Mouse (Mus musculus) left cerebral cortex, adult 18-20 months (tissue): ENCODE data around the gene Matn3. TPM values are rescaled to one million over a fixed set of nuclear protein-coding genes. Genes with fewer than 3 reads are reported as not detected.

Experiments
- DNase-seq, 2 experiments: peaks; one replicate each; pipeline ENCODE4 v3.0.0; 2021 to 2022; ENCODE audit warnings: low spot score in 2 of 2, mixed read lengths in 1 of 2
- long read RNA-seq, 2 experiments: library from polyadenylated mRNA; stranded (forward); transcript quantifications; one replicate each; pipeline ENCODE4 v2.0.0; 2021
- total RNA-seq, 2 experiments: library from RNA; stranded (reverse); gene quantifications; 2 replicates each; pipeline ENCODE4 v1.2.3; 2021

Gene Matn3
- total RNA-seq: under 1 TPM in 1 of 2 experiments, not detected in 1; 0.12 TPM
- long read RNA-seq, experiment 1: 0 reads
- long read RNA-seq, experiment 2: 0 reads

DNA sequence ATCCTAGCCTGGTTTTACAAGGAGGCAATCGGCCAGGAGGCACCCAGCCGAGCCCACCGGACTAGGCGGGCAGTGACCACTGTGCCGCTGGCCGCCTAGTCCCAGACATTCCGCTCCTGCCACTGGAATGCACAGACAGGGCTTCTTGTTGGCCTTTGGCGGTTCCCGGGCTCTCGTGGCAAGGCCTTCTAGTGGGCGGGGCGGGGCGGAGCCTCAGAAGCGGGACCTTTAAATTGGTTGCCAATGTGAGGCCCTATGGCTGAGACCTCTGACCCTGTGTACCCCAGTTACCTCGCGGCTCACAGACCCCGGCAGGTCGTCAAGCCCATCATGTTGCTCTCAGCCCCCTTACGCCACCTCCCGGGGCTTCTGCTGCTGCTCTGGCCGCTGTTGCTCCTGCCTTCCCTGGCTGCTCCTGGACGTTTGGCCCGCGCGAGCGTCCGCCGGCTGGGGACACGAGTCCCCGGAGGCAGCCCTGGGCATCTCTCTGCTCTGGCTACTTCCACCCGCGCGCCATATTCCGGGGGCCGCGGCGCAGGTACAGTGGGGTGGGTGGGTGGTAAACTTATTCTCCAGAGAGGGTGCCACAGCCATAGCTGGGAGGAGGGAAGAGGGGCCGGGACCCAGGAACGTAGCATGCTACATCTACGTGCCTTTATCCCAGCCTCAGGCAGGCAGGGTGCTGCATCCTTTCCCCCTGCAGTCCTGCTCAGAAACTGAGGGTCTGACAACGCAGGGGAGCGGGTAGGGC is at the start of gene Matn3:
TSS of gene Matn3 (plus strand) at position 216 of the 751 bp plus-strand sequence.
- peak; percentile 31 to 41 for DNase-seq

DNA sequence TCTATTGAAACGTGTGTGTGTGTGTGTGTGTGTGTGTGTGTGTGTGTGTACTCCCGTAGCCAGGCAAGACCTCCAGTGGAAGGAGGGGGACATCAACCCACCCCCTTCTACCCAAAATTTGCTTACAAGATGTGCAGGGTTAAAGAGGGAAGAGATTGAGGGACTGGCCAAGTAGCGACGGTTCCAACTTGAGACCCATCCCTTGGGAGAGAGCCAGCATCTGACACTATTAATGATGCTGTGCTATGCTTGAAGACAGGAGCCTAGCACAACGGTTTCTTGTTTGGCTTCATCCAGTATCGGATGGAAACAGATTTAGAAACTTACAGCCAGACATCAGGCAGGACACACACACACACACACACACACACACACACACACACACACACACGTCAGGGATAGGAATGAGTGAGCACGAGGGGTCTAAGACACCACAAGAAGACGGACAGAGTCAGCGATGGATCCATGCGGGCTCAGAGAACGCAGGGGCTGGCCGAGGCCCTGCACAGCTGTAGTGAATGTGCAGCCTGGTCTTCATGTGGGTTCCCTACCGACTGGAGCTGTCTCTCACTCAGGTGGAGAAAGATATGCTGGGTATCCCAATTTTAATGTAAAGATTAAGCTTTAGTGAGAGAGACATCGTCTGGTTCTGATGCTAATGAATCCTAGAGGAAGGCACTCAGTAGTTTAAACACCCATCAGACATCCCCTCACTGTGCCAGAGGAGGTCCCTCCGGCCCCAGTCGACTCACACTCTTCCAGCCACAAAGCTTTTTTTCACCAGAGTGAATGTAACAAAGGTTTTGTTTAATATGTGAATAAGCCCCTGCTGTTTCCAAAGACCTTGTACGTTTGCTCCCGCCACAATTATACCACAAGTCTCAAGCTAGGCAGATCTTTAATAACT is 48.6 kb upstream of the Matn3 start:
- DNase-seq: no peak

GRCm38 (mm10) chr12:8900107-8900698 is 47.5 kb upstream of the Matn3 start:
- DNase-seq: no peak

DNA sequence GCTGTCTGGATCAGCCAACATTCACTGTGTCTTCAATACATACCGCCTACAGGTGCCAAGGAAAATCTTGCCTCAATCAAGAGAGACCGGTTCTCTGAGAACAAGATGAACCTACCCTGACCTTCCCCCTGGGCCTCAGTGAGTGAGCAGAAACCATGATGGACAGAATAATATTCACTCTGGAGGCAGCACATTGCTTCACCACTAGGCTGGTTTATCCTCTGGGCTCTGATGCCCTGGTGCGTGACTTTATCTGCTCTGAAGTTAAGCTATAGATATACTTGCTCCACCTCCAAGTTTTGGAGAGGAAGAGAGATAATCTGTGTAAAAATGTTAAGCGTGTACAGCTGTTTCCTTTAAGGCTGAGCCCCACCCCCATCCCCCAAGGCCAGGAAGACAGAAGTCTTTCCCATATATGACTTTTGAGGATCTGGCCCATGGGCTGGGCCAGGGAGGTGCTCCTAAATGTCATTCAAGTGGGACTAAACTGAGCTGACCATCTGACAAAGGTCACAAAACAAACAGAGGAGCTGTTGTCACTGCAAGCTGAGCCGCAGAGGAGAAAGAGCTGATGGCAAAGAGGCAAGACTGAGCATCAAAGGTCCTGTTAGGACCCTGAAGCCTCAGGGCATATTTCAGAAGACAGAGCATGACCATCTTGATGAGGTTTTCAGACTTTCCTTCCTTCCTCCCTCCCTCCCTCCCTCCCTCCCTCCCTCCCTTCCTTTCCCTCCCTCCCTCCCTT is 46.6 kb upstream of the Matn3 start:
- no peak for DNase-seq

- DNase-seq: no peak
Observed at GRCm38 (mm10) chr12:8901934-8902333, 45.8 kb upstream of the Matn3 start.

DNA sequence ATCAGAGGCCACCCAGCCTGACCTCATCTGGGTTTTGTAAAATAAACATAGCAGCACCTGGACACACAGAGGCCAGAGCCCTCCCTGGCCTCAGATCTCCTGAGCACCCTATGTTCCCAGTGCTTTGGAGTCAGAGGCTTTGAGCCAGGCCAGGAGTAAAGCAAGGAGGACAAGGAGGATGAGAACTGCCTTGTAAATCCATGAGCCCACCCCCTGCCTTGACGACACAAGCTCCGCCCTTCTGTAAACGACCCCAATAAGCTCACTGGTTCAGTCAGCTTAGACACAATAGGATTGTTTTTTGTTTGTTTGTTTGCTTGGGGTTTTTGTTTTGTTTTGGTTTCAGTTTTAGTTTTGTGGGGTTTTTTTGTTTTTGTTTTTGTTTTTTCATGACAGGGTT is 45.2 kb upstream of the Matn3 start:
- DNase-seq: no peak

DNA sequence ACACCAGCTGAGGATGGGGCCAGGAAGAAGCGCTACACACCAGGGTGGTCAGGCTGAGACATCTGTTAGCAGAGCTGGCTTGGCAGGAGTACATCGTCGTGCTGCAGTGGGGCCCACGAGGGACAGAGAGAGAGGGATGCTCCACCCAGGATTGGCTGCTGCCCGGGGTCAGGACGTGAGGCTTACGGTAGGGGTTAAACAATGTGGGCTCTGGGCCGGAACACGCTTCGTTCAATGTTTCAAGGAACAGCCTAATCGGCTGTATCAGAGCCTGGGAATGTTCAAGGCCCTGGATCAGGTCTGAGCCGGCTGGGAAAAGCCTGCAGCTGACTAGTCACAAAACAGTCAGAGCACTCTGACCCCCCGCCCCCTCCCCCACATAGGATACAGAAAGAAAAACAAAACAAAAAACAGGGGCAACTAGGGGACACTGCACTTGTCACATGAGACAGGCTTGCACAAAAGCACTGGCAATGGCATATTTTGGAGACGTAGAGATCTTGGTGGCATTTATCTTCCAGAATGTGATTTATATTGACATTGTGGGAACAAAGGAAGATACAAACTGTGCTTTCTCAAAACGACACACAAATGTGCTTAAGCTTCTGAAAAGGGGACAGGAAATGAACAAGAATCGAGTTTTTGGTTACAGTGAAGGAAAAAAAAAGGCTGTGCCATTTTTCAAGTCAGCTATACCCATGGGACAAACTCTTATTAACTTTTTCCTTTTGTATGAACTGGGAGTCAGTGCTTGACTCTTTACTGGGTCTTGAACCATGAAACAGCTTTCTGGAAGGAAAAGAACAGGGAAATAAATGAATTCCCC is 34.7 kb upstream of the Matn3 start:
- DNase-seq: no peak

GRCm38 (mm10) chr12:8913701-8914340 is 33.9 kb upstream of the Matn3 start:
- DNase-seq: peak in 1 of 2 experiments; percentile 15

DNA sequence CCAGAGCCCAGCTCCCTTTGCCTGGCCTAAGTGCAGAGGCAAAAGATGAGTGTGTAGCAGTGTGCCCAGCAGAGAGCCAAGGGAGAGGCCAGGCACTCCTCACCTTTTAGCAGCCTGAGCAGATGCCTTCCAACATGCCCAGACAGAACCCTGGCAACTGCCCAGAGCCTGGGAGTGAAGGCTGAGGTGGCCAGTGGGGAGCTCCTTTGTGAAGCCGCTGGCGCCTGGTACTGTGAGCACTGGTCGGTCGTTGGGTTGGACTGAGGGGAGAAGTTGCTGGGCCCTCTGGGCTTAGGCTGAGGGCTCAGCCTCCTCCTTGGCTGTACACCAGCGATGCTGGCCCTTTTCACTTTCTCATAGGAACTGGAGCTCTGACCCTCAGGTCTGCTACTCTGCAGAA is 31.4 kb upstream of the Matn3 start:
- no peak for DNase-seq

DNA sequence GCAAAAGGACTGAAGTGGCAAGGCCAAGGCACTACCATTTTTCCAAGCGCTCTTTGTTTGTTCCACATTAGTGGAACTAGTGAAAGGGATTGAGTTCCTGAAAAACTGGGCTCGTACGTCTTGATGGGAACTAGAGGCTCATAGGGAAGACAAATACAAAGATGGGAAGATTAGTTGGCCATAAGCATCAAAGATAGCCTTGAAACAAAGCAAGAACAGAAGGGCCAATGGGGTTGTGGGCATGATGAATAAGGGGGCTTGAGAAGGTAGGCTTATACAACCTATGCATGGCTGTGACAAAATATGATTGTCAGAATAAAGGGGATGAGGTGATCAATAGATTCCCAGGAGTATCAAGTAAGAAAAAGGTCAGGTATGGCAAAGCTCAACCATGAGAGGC is 28.5 kb upstream of the Matn3 start:
- DNase-seq: no peak

DNA sequence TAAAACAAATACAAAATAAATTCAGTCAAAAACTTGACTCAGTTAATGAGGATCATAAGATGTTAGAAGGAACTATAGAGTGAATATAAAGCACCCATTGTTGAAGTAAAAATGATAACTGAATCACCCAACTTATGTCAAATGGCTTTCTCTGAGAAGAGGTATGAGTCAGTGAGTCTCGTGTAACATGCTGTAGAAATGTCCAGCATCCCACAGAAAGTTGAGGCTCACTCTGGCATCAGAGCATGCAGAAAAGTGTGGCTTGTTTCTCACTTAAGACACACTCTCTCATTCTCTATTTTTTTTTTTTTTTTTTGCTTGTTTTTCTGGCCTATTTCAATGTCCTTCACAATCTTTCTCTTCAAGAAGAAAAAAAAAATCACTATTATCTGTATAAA is 26.7 kb upstream of the Matn3 start:
- DNase-seq: no peak

DNA sequence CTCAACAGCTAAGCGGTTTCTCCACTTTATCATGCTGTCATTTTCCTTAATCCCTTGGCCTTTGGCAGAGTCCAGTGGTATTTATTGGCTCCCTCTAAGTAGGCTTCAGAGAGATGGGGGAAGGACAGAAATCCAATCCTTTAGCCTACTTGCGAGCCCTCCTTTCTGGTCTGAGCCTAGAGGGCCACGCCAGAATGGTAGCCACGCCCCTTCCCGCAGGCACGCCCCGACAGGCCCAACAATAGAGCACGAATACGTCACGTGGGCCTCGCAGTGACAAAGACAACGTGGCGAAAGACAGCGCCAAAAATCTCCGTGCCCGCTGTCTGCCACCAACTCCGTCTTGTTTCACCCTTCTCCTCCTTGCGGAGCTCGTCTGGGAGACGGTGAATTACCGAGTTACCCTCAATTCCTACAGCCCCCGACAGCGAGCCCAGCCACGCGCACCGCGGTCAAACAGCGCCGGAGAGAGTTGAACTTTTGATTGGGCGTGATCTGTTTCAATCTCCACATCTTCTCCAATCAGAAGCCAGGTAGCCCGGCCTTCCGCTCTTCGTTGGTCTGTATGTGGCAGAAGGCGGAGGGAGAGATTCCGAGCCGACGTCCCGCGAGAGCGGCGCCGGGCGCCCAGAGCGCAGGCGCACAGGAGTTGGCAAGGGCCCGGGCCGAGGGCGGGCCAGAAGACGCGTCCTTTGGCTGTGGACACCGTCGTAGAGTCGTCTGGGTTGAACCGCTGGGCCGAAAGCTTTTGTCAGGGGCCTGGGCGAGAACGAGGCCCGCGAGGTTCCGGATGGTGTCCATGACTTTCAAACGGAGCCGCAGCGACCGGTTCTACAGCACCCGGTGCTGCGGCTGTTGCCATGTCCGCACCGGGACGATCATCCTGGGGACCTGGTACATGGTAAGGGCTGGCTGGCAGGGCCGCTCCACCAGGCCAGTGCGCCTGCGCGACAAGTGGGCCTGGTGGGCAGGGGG is 26.0 kb upstream of the Matn3 start, which contains the start of gene Laptm4a:
TSS of gene Laptm4a (plus strand) at position 271 of the 975 bp plus-strand sequence.
- peak; percentile 93 to 98 for DNase-seq

DNA sequence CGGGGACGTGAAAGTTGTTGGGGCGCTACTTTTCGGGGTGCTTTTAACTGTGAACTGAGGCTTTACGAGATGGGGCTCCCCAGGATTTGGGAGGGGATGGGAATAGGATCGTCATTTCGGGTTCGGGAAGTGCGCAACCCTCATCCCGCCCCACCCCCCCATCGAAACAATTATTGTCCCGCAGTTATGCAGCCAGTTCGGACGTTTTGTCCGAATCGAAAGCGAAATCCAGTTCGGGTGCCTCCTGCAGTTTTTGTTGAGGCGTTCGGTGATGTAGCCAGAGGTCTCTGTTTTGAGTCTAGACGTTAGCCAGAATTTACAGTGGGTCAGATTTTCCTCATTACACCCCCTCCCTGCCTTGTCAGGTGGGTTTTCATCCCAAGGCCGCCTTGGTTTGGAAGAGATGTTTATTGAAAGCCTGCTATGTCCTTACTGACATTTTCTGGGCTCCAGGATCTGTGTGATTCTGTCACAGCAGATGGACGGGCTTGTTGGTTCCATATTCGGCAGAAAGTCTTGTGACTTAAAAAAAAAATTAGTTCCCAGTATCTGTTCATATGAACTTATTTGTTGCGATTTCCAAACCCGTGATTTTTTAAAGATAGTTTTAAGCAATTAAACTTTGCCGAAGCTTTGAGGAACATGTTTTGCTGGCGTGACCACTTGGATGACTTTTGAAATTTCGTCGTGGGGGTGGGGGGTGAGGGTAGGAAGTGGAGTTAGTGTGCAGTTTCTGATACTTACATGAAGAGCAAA is 25.2 kb upstream of the Matn3 start:
- DNase-seq: no peak

DNA sequence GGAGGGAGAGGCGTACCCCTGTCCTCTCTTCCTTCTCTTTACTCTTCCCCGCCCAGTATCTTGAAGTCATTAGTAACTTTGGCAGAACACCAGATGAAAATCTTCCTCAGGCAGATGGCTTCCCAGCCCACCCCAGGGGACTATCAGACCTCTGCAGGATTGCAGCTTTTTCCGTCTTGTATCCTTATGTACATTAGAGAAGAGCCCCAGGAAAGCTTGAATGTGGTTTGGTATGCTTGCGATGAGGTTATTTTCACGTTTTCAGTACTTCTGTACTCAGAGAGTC is 24.7 kb upstream of the Matn3 start:
- peak in 1 of 2 experiments; percentile 7 for DNase-seq

- no peak for DNase-seq
Observed at GRCm38 (mm10) chr12:8923603-8924002, 24.1 kb upstream of the Matn3 start.

DNA sequence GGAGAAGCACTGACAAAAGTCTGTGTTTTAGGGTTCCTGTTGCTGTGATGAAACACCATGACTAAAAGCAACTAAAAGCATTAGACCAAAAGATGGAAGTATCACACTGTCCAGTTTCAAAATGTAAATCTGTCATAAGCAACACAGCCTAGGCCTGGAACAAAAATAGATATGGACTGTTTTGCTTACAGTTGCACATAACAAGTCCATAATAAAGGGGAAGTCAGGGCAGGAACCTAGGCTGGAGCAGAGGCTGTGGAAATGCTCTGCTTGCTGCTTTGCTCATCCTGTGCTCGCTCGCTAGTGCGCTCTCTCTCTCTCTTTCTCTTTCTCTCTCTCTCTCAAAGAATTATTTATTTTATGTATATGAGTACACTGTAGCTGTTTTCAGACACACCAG is 20.1 kb upstream of the Matn3 start:
- DNase-seq: no peak

DNA sequence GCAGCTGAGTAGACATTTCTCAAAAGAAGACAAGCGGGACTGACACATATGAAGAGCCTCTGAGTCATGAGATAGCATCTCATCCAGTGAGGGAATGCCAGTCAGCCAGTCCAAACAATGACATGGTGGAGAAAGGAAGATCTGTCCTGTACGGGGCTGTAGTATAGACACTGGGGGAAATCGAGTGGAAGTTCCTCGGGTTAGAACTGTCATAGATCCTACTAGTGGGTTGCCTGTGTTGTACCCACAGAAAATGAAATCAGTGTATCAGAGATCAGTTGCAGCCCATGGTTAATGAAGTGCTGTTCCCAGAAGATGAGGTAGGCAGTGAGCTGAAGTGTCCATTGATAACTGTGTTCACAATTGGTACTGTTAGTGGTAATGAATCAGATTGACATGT is 19.0 kb upstream of the Matn3 start:
- no peak for DNase-seq

DNA sequence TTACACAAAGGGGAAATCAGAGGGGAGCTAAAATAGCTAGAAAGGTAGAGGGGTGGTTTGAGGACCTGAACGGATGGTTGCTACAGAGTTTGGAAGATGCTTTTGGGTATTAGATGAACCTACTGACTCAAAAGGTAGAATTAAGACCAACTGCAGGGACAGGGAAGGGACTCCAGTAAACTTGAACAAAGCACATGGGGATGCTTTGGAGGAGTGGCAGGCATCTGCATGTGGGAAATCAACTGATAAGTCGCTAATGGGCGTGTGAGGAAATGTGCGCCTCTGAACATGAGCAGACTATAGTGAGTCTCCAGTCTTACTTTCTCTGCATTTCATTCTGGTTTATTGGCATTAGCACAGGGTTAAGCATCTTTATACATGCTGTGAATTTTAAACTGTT is 16.6 kb upstream of the Matn3 start:
- DNase-seq: no peak
